Mouse (Mus musculus): ENCODE measurements around the gene Fam50a.

- no peak for TF ChIP-seq CTCF (IDR thresholded peaks at IDR 0.05; ENCODE audit: control insufficient read depth, insufficient read depth, insufficient read length)
- TF ChIP-seq MAX (IDR thresholded peaks at IDR 0.05), result peak; percentile 29
- no peak for TF ChIP-seq CEBPB (IDR thresholded peaks at IDR 0.05; ENCODE audit: low read depth)
- no peak for TF ChIP-seq FOSL1 (IDR thresholded peaks at IDR 0.05; ENCODE audit: insufficient read depth, low read length, poor library complexity, severe bottlenecking)
- no peak for TF ChIP-seq MYOG (IDR thresholded peaks at IDR 0.05; ENCODE audit: control insufficient read depth, extremely low read depth, insufficient read length)
- no peak for TF ChIP-seq USF1 (IDR thresholded peaks at IDR 0.05; ENCODE audit: low read depth)
- TF ChIP-seq MYOD1 (IDR thresholded peaks at IDR 0.05; ENCODE audit: control insufficient read depth, insufficient read length, low read depth), result no peak
Measured at GRCm38 (mm10) chrX:74282395-74283091, 30.3 kb upstream of the Fam50a start.
